Mouse (Mus musculus) Muller cell, postnatal 12 days (primary cell): ENCODE measurements at regions not wholly inside any gene's neighbourhood (a gene's known extent, or its start where the extent isn't known, plus 50 kb on each side); places are given as distances from the start of the nearest gene placed in this dataset.
A peak's percentile ranks its signal among the peaks of the same experiment; 100 is the strongest.

Experiments used
- DNase-seq: peaks from one replicate; pipeline ENCODE4 v3.0.0-alpha.2; 2015; ENCODE audit errors: inconsistent ontology term

- DNase-seq: no peak
Measured at GRCm38 (mm10) chr12:45745697-45746096, 671.2 kb upstream of the Stxbp6 start.

GRCm38 (mm10) chr12:45744619-45745018 is 670.1 kb upstream of the Stxbp6 start:
- DNase-seq: no peak

GRCm38 (mm10) chr12:45733661-45734060 is 659.2 kb upstream of the Stxbp6 start:
- peak; percentile 86 for DNase-seq

- DNase-seq: no peak
Measured at GRCm38 (mm10) chr12:45724565-45725370, 650.3 kb upstream of the Stxbp6 start.

GRCm38 (mm10) chr12:45711351-45711750 is 636.8 kb upstream of the Stxbp6 start:
- DNase-seq: no peak

- DNase-seq: no peak
Measured at GRCm38 (mm10) chr12:45710766-45711165, 636.3 kb upstream of the Stxbp6 start.

GRCm38 (mm10) chr12:45689291-45689690 is 614.8 kb upstream of the Stxbp6 start:
- no peak for DNase-seq

GRCm38 (mm10) chr12:45686765-45687164 is 612.3 kb upstream of the Stxbp6 start:
- no peak for DNase-seq

GRCm38 (mm10) chr12:45672361-45672760 is 597.9 kb upstream of the Stxbp6 start:
- peak; percentile 24 for DNase-seq

GRCm38 (mm10) chr12:45671554-45671948 is 597.0 kb upstream of the Stxbp6 start:
- DNase-seq: peak; percentile 22

- no peak for DNase-seq
Measured at GRCm38 (mm10) chr12:45670874-45671553, 596.5 kb upstream of the Stxbp6 start.

- DNase-seq: no peak
Measured at GRCm38 (mm10) chr12:45670246-45670873, 595.9 kb upstream of the Stxbp6 start.

GRCm38 (mm10) chr12:45659612-45660011 is 585.1 kb upstream of the Stxbp6 start:
- no peak for DNase-seq

GRCm38 (mm10) chr12:45656574-45656973 is 582.1 kb upstream of the Stxbp6 start:
- DNase-seq: no peak

GRCm38 (mm10) chr12:45648654-45649053 is 574.1 kb upstream of the Stxbp6 start:
- no peak for DNase-seq

GRCm38 (mm10) chr12:45644180-45644579 is 569.7 kb upstream of the Stxbp6 start:
- DNase-seq: peak; percentile 40

- no peak for DNase-seq
Measured at GRCm38 (mm10) chr12:45622830-45623229, 548.3 kb upstream of the Stxbp6 start.

GRCm38 (mm10) chr12:45620056-45620455 is 545.5 kb upstream of the Stxbp6 start:
- no peak for DNase-seq

GRCm38 (mm10) chr12:45614509-45615150 is 540.1 kb upstream of the Stxbp6 start:
- DNase-seq: peak; percentile 83

- DNase-seq: no peak
Measured at GRCm38 (mm10) chr12:45614074-45614473, 539.6 kb upstream of the Stxbp6 start.

GRCm38 (mm10) chr12:45599443-45599842 is 524.9 kb upstream of the Stxbp6 start:
- no peak for DNase-seq

GRCm38 (mm10) chr12:45597904-45598570 is 523.5 kb upstream of the Stxbp6 start:
- peak; percentile 64 for DNase-seq
